Mouse (Mus musculus): ENCODE measurements around the gene Cldn13.
"Not testable (repeated sequence)": the region's sequence is repeated elsewhere in the genome, so short reads cannot be mapped to it uniquely, and the experiment has no call there.

DNA sequence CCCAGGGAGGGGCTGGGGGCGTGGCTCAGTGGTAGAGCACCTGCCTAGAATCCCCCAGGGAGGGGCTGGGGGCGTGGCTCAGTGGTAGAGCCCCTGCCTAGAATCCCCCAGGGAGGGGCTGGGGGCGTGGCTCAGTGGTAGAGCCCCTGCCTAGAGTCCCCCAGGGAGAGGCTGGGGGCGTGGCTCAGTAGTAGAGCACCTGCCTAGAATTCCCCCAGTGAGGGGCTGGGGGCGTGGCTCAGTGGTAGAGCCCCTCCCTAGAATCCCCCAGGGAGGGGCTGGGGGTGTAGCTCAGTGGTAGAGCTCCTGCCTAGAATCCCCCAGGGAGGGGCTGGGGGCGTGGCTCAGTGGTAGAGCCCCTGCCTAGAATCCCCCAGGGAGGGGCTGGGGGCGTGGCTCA is 24.2 kb upstream of the Cldn13 start:
- not testable (repeated sequence) for TF ChIP-seq CTCF (IDR thresholded peaks at IDR 0.05; ENCODE audit: extremely low read depth, insufficient read depth, insufficient read length, insufficient replicate concordance); POLR2A (IDR thresholded peaks at IDR 0.05; ENCODE audit: low read depth, low read length)

All from spleen, adult 2 months (tissue).